Mouse (Mus musculus): ENCODE data around the gene Tmem136.

Tmem136 gene

DNA sequence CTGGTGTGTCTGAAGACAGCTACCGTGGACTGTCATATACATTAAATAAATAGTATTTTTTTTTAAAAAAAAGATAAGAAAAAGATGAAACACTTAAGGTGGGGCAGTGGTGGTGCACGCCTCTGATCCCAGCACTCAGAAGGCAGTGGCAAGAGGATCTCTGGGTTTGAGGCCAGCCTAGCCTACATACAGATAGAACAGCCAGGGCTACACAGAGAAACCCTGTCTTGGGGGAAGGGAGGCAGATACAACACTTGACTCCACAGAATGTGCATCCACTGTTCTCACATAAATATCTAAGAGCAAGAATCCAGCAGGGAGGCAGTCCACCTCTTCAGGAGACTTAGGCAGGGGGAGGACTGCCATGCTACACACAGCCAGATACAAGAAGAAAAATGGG, 13.4 kb downstream of the Tmem136 start:
- ChIA-PET POLR2A (interaction anchor here in 1 of 4 experiments (2.0 kb wide), 1 partner anchor 10 kb away, joined by 7 read pairs; no protein-coding TSS in a partner anchor), CTCF (no interaction called here)

- POLR2A ChIA-PET = interaction anchor here in 2 of 4 experiments (1.0 to 2.0 kb wide), 5 partner anchors 9 to 14 kb away, joined by 3 to 7 read pairs (median 5); partner anchors contain the start of gene Tmem136 (in 1 of the 2)
- CTCF ChIA-PET = no interaction called here
These were observed 14.3 kb downstream of the Tmem136 start for GRCm38 (mm10) chr9:43101936-43102595.

DNA sequence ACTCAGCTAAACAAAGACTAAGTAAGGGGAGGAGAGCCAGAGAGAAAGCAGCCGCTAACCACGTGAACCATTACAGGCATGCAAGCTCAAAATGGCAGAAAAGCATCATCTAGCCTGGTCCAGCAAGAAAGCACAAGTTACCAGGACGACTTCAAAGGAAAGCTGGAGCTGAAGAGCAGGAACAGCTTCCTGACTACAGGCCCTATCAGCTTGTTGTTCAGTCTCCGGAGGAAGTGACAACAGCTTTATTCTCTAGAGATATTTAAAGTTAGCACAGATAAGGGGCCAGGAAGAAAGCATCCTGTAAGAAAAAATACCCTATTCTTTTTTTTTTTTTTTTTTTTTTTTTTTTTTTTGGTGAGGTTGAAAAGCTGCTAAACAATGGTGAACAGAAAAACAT, 17.4 kb downstream of the Tmem136 start:
- ChIA-PET CTCF (interaction anchor here in 2 of 4 experiments (0.6 to 0.8 kb wide), 3 partner anchors 97 to 311 kb away, joined by 3 to 4 read pairs (median 4); no protein-coding TSS in a partner anchor), POLR2A (interaction anchor here (0.6 to 2.4 kb wide), 14 partner anchors 9 to 662 kb away, joined by 3 to 8 read pairs (median 3); partner anchors contain the start of gene Arhgef12 (in 1 of the 4))

GRCm38 (mm10) chr9:43097801-43098557, 18.4 kb downstream of the Tmem136 start:
- ChIA-PET POLR2A (interaction anchor here in 2 of 4 experiments (0.6 to 2.4 kb wide), 12 partner anchors 8 to 926 kb away, joined by 3 to 8 read pairs (median 3); partner anchors contain the start of gene Arhgef12 (in 1 of the 2)), CTCF (interaction anchor here in 2 of 4 experiments (0.7 to 0.8 kb wide), 2 partner anchors 65 to 113 kb away, joined by 3 to 4 read pairs; no protein-coding TSS in a partner anchor)

DNA sequence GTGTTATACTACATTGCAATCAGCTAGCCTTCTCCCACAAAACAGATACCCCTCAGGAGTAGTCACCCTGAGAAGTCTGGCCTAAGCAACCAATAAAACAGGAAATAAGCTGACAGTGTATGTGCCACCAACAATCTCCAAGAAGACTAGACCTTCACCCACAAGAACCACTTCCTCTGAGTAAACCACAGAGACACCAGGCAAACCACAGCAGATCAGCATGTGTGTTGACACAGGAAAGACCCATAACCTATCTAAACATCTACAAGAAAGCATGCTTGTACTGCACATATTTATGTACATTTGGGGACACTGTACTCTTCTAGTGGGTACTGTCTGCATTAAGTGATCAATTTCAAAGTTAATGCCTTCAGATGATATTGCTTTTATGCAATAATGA, 20.0 kb downstream of the Tmem136 start:
- ChIA-PET CTCF (no interaction called here), POLR2A (interaction anchor here in 1 of 4 experiments (1.4 to 5.8 kb wide), 2 partner anchors 7 to 9 kb away, joined by 3 to 34 read pairs; no protein-coding TSS in a partner anchor)

- CTCF ChIA-PET = interaction anchor here in 1 of 4 experiments (1.2 kb wide), 1 partner anchor 20 kb away, joined by 3 read pairs; no protein-coding TSS in a partner anchor
- POLR2A ChIA-PET = interaction anchor here in 3 of 4 experiments (0.5 to 5.8 kb wide), 5 partner anchors 9 to 25 kb away, joined by 3 to 34 read pairs (median 4); no protein-coding TSS in a partner anchor
These were observed 21.5 kb downstream of the Tmem136 start for GRCm38 (mm10) chr9:43094828-43095227.

GRCm38 (mm10) chr9:43093803-43094202, 22.6 kb downstream of the Tmem136 start:
- POLR2A ChIA-PET = interaction anchor here in 3 of 4 experiments (0.5 to 5.8 kb wide), 11 partner anchors 8 to 1034 kb away, joined by 3 to 34 read pairs (median 4); partner anchors contain the start of gene Arhgef12 (in 1 of the 3)
- CTCF ChIA-PET = interaction anchor here in 1 of 4 experiments (1.2 kb wide), 1 partner anchor 21 kb away, joined by 3 read pairs; no protein-coding TSS in a partner anchor

DNA sequence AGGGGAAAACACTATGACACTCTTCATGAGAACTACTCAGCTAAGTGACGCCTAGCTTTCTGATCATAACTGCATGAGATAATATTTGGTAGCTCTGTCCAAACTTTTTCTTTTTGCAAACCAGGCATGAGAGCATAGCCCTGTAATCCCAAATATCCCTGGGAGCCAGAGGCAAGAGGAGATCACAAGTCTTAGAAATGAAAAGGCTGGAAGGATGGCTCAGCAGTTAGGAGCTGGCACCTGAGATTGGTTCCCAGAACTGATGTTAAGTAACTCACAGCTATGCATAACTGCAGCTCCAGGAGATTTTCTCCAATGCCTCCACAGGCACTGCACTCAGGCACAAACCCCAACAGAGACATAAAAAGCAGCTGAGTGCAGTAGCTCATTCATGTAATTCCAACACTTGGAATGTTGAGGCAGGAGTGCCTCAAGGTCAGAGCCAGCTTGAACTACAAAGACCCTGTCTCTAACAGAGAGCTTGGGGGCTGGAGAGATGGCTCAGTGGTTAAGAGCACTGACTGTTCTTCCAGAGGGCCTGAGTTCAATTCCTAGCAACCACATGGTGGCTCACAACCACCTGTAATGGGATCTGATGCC, 30.6 kb downstream of the Tmem136 start:
- ChIA-PET CTCF (interaction anchor here in 2 of 4 experiments (0.5 to 1.2 kb wide), 3 partner anchors 21 to 124 kb away, joined by 3 to 4 read pairs (median 3); partner anchors contain the start of genes Arhgef12 (in 1 of the 2), Pou2f3 (in 1 of the 2) and Tmem136 (in 1 of the 2)), POLR2A (interaction anchor here (0.6 to 2.9 kb wide), 11 partner anchors 8 to 144 kb away, joined by 3 to 11 read pairs (median 3); partner anchors contain the start of gene Arhgef12 (in 1 of the 4))

DNA sequence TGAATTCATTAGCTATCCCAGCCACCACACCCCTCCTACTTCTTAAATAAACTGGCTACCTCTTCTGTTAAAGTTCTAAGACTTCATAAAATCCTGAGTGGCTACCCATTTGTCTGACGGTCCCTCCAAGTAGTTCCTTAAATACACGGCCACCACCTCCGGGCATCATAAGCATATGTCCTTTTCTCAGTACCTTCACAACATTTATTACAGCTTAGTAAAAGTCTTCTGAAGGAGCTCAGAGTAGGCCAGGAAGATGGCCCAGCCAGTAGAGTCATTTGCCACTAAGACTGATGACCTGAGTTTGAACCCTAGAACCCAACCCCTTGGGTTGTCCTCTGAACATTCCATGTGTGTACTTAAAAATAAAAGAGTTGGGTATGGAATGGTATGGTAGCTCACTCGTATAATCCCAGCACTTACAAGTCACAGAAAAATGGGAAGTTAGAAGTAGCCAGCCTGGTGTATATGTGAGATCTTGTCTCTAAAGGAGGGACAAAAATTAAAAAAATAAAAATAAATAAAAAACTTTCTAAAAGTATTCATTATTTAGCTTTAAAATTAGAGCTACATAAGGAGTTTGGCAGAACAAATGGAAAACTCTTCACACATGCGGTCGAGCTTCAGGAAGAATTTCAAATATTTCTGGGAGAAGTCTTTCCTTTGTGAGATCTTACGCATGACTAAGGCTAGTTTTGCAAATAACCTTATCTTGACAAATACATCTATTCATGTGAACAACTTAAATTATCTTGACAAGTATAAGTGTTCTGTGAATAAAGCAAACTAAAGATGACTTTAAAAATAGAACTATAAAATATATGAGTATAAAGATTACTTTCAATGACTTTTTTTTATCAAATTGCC, 31.6 kb downstream of the Tmem136 start:
- POLR2A ChIA-PET = interaction anchor here in 3 of 4 experiments (0.9 to 5.0 kb wide), 12 partner anchors 9 to 143 kb away, joined by 3 to 27 read pairs (median 4); partner anchors contain the start of gene Arhgef12 (in 1 of the 3)
- CTCF ChIA-PET = interaction anchor here in 1 of 4 experiments (1.2 kb wide), 1 partner anchor 32 kb away, joined by 3 read pairs; the partner anchor contains the start of gene Tmem136

DNA sequence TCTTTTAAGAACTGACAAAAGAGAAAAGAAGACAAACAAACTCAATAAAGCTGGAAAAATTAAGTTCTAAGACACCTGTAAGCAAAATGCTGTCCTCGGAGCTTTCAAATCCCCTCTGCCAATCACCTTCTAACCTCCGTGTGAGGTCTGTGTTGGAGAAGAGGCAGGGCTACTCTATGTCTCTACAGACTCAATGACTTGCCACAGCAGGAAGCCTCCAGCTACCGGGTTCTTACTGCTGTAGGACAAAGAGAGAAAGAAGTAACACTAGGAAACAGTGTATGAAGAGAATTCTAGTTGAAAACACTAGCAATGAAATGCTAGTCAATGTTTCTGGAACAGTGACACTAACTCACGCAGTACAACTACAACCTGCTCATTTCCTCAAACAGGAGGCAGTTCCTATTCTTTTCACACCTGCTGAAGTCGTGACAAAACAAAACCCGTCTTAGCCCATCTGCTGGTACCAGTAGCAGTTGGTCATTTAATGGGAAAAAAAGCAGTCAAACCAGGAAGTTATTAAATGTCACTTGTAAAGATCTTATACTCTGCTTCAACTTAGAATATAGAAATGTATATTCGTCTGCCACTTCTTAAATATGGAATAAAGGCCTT, 32.8 kb downstream of the Tmem136 start:
- POLR2A ChIA-PET = interaction anchor here in 3 of 4 experiments (0.6 to 5.0 kb wide), 10 partner anchors 9 to 140 kb away, joined by 3 to 27 read pairs (median 3); partner anchors contain the start of gene Arhgef12 (in 1 of the 3)
- CTCF ChIA-PET = interaction anchor here in 2 of 4 experiments (0.6 to 1.1 kb wide), 2 partner anchors 31 to 35 kb away, joined by 3 read pairs; no protein-coding TSS in a partner anchor

DNA sequence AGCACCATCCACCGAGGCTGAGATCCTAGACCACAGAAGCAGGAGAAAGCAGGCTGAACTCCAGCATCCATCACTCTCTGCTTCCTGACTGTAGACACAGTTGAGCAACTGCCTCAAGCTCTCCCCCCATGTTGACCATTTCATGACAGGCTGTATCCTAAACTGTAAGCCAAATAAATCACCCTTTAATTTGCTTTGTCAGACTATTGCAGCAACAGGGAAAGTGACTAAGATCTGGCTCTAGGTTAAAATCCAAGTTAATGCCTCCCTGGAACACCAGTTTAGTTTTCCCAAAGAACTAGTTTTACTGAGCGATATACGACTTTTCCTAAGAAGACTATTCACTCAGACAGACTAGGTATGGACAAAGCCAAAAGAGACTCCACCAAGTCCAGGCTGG, 37.7 kb downstream of the Tmem136 start:
- POLR2A ChIA-PET = interaction anchor here in 1 of 4 experiments (1.0 kb wide), 1 partner anchor 11 kb away, joined by 3 read pairs; no protein-coding TSS in a partner anchor

DNA sequence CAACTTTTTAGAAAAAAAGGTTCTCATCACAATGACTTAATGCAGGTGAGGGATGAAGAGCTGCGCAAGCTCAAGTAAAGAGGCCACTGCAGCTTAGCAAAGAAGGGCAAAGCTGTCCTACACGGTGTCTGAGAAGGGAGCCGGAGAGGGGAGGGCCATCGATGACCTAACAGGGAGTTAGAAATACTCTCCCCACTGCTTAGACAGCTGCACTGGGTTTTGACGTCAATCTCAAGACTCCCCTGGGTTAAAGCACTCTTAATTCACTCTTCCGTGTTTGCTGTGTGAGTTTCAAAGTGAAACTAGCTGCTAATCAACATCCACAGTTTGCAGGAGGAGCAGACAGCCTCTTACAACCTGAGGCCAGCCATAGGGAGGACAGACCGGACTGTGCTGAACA, 40.2 kb downstream of the Tmem136 start:
- POLR2A ChIA-PET = interaction anchor here in 1 of 4 experiments (1.0 kb wide), 1 partner anchor 73 kb away, joined by 3 read pairs; no protein-coding TSS in a partner anchor
- CTCF ChIA-PET = no interaction called here

More for the DNA sequence above, 37.7 kb downstream of the Tmem136 start:
- CTCF ChIA-PET = interaction anchor here in 1 of 4 experiments (0.7 kb wide), 1 partner anchor 131 kb away, joined by 3 read pairs; the partner anchor contains the start of gene Pou2f3

- ChIA-PET CTCF (no interaction called here), POLR2A (no interaction called here)
These were observed 41.8 kb downstream of the Tmem136 start for GRCm38 (mm10) chr9:43074611-43075010.

DNA sequence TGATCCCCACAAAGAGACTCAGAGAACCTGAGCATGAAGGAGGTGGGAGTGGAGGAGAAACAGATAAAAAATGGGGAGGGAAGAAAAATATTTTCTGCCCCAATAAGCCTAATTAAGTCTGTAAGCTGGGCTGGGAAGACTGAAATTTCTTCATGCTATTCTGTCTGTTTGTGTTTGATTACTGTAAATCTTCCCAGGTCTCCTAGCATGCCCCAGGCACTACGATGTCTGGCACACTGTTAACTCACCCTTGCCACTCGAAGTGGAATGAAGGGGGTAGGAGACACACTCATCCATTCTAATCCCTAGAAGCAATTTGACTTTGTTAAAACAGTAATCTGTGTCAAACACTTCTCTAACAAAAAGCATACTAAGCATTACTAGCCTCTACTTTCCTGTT, 44.6 kb downstream of the Tmem136 start:
- CTCF ChIA-PET = interaction anchor here in 2 of 4 experiments (0.6 to 1.0 kb wide), 2 partner anchors 127 to 1152 kb away, joined by 4 to 5 read pairs; no protein-coding TSS in a partner anchor
- POLR2A ChIA-PET = interaction anchor here in 2 of 4 experiments (0.6 to 3.5 kb wide), 3 partner anchors 11 to 709 kb away, joined by 3 to 27 read pairs (median 3); no protein-coding TSS in a partner anchor

- CTCF ChIA-PET = interaction anchor here in 3 of 4 experiments (0.6 to 1.2 kb wide), 4 partner anchors 55 to 1153 kb away, joined by 3 to 5 read pairs (median 4); no protein-coding TSS in a partner anchor
- POLR2A ChIA-PET = interaction anchor here in 1 of 4 experiments (1.2 to 3.5 kb wide), 3 partner anchors 10 to 19 kb away, joined by 3 to 27 read pairs (median 5); no protein-coding TSS in a partner anchor
These were observed 45.2 kb downstream of the Tmem136 start for GRCm38 (mm10) chr9:43071176-43071575.

- ChIA-PET CTCF (interaction anchor here in 2 of 4 experiments (1.0 to 1.2 kb wide), 2 partner anchors 55 to 126 kb away, joined by 3 to 4 read pairs; no protein-coding TSS in a partner anchor), POLR2A (interaction anchor here in 1 of 4 experiments (1.2 to 3.5 kb wide), 3 partner anchors 9 to 19 kb away, joined by 3 to 27 read pairs (median 5); no protein-coding TSS in a partner anchor)
These were observed 45.8 kb downstream of the Tmem136 start for GRCm38 (mm10) chr9:43070566-43070965.
